Mouse (Mus musculus): Measurements from ENCODE around the gene Vdr. TPM values are rescaled to one million over a fixed set of nuclear protein-coding genes. Genes with fewer than 3 reads are reported as not detected.

The Vdr gene
- polyA plus RNA-seq (2016; fragmentation: Nextera tagmentation; extraction: Ambion mirVana), result 0.51 and 1.0 TPM in 2 replicates

GRCm38 (mm10) chr15:97910530-97910929 lies at the start of gene Vdr:
Vdr (minus strand) TSS chr15:97910630.
- H3K4me1 ChIP-seq (replicated peaks), result peaks cover 37% of the 10 kb centered on the region
- no peak within 1 kb of the TSS for H3K4me3 ChIP-seq
- H3K27ac ChIP-seq, result no peak within 1 kb of the TSS
- no peak for DNase-seq (ENCODE audit: low spot score)
- H3K36me3 ChIP-seq, result no peaks in the 10 kb centered on the region
- H3K27me3 ChIP-seq (ENCODE audit: insufficient read depth, poor library complexity, severe bottlenecking), result peaks cover 58% of the 10 kb centered on the region
- 96% methylated on average over 2 of the region's 2 CpGs for WGBS
- no peaks in the 10 kb centered on the region for H3K9me3 ChIP-seq

GRCm38 (mm10) chr15:97956416-97956815 lies 46.0 kb upstream of the Vdr start:
- Histone ChIP-seq H3K9me3 (no peaks in the 10 kb centered on the region), H3K36me3 (no peaks in the 10 kb centered on the region), H3K4me1 (replicated peaks) (peaks cover 34% of the 10 kb centered on the region), H3K27ac (peak overlapping the region; percentile 76; the same call in 1 of the 2 replicates), H3K27me3 (ENCODE audit: insufficient read depth, poor library complexity, severe bottlenecking) (peaks cover 22% of the 10 kb centered on the region), H3K4me3 (no peak overlapping the region)
- 80% methylated on average over 11 of the region's 11 CpGs for WGBS
- no peak for DNase-seq (ENCODE audit: low spot score)

- Histone ChIP-seq H3K27me3 (ENCODE audit: insufficient read depth, poor library complexity, severe bottlenecking) (peaks cover 25% of the 10 kb centered on the region), H3K27ac (peak overlapping the region; percentile 76), H3K4me3 (no peak overlapping the region), H3K4me1 (replicated peaks) (peaks cover 34% of the 10 kb centered on the region), H3K9me3 (no peaks in the 10 kb centered on the region), H3K36me3 (no peaks in the 10 kb centered on the region)
- no peak for DNase-seq (ENCODE audit: low spot score)
- WGBS, result 27% methylated on average over 4 of the region's 4 CpGs
Measured at GRCm38 (mm10) chr15:97955742-97956141, 45.3 kb upstream of the Vdr start.

GRCm38 (mm10) chr15:97955286-97955685 lies 44.9 kb upstream of the Vdr start:
- Histone ChIP-seq H3K27me3 (ENCODE audit: insufficient read depth, poor library complexity, severe bottlenecking) (peaks cover 25% of the 10 kb centered on the region), H3K9me3 (no peaks in the 10 kb centered on the region), H3K27ac (peak overlapping the region; percentile 74), H3K36me3 (no peaks in the 10 kb centered on the region), H3K4me3 (no peak overlapping the region), H3K4me1 (replicated peaks) (peaks cover 34% of the 10 kb centered on the region)
- peak; percentile 16 for DNase-seq (ENCODE audit: low spot score)
- 68% methylated on average over 1 of the region's 1 CpGs for WGBS

GRCm38 (mm10) chr15:97954671-97955070 lies 44.2 kb upstream of the Vdr start:
- Histone ChIP-seq H3K9me3 (no peaks in the 10 kb centered on the region), H3K36me3 (no peaks in the 10 kb centered on the region), H3K27me3 (ENCODE audit: insufficient read depth, poor library complexity, severe bottlenecking) (peaks cover 25% of the 10 kb centered on the region), H3K4me3 (no peak overlapping the region), H3K4me1 (replicated peaks) (peaks cover 34% of the 10 kb centered on the region), H3K27ac (no peak overlapping the region)
- WGBS, result 85% methylated on average over 8 of the region's 8 CpGs
- no peak for DNase-seq (ENCODE audit: low spot score)

GRCm38 (mm10) chr15:97952889-97953189 lies 42.4 kb upstream of the Vdr start:
- Histone ChIP-seq H3K9me3 (no peaks in the 10 kb centered on the region), H3K27me3 (ENCODE audit: insufficient read depth, poor library complexity, severe bottlenecking) (peaks cover 34% of the 10 kb centered on the region)

GRCm38 (mm10) chr15:97952137-97952888 lies 41.9 kb upstream of the Vdr start:
- H3K27me3 ChIP-seq (ENCODE audit: insufficient read depth, poor library complexity, severe bottlenecking), result peaks cover 34% of the 10 kb centered on the region
- H3K4me1 ChIP-seq (replicated peaks), result peaks cover 44% of the 10 kb centered on the region
- peak overlapping the region; percentile 37; the same call in 1 of the 2 replicates for H3K27ac ChIP-seq
- DNase-seq (ENCODE audit: low spot score), result peak; percentile 83
- no peaks in the 10 kb centered on the region for H3K9me3 ChIP-seq
- H3K36me3 ChIP-seq, result no peaks in the 10 kb centered on the region
- H3K4me3 ChIP-seq, result no peak overlapping the region
- WGBS, result 18% methylated on average over 16 of the region's 16 CpGs

More at GRCm38 (mm10) chr15:97952889-97953189, 42.4 kb upstream of the Vdr start:
- Histone ChIP-seq H3K36me3 (no peaks in the 10 kb centered on the region), H3K4me3 (no peak overlapping the region), H3K27ac (no peak overlapping the region), H3K4me1 (replicated peaks) (peaks cover 44% of the 10 kb centered on the region)
- WGBS, result 62% methylated on average over 4 of the region's 4 CpGs
- no peak for DNase-seq (ENCODE audit: low spot score)

- Histone ChIP-seq H3K27ac (no peak overlapping the region), H3K36me3 (no peaks in the 10 kb centered on the region), H3K27me3 (ENCODE audit: insufficient read depth, poor library complexity, severe bottlenecking) (peaks cover 34% of the 10 kb centered on the region), H3K9me3 (no peaks in the 10 kb centered on the region), H3K4me1 (replicated peaks) (peaks cover 37% of the 10 kb centered on the region), H3K4me3 (no peak overlapping the region)
- DNase-seq (ENCODE audit: low spot score), result no peak
- 82% methylated on average over 7 of the region's 7 CpGs for WGBS
Measured at GRCm38 (mm10) chr15:97950240-97950639, 39.8 kb upstream of the Vdr start.

GRCm38 (mm10) chr15:97949706-97950105 lies 39.3 kb upstream of the Vdr start:
- no peaks in the 10 kb centered on the region for H3K9me3 ChIP-seq

GRCm38 (mm10) chr15:97948720-97949119 lies 38.3 kb upstream of the Vdr start:
- WGBS, result 41% methylated on average over 7 of the region's 7 CpGs
- H3K27me3 ChIP-seq (ENCODE audit: insufficient read depth, poor library complexity, severe bottlenecking), result peaks cover 31% of the 10 kb centered on the region
- H3K4me3 ChIP-seq, result no peak overlapping the region
- no peaks in the 10 kb centered on the region for H3K36me3 ChIP-seq
- peaks cover 32% of the 10 kb centered on the region for H3K4me1 ChIP-seq (replicated peaks)
- H3K27ac ChIP-seq, result peak overlapping the region; percentile 62; the same call in 1 of the 2 replicates
- no peak for DNase-seq (ENCODE audit: low spot score)
- H3K9me3 ChIP-seq, result no peaks in the 10 kb centered on the region

More at GRCm38 (mm10) chr15:97949706-97950105, 39.3 kb upstream of the Vdr start:
- peaks cover 33% of the 10 kb centered on the region for H3K4me1 ChIP-seq (replicated peaks)
- H3K27me3 ChIP-seq (ENCODE audit: insufficient read depth, poor library complexity, severe bottlenecking), result peaks cover 34% of the 10 kb centered on the region
- WGBS, result 85% methylated on average over 3 of the region's 3 CpGs
- no peaks in the 10 kb centered on the region for H3K36me3 ChIP-seq
- no peak overlapping the region for H3K4me3 ChIP-seq
- no peak for DNase-seq (ENCODE audit: low spot score)
- 0 out of 2 replicates have a peak overlapping the region, but pooled peaks have one; percentile 62 for H3K27ac ChIP-seq

GRCm38 (mm10) chr15:97945656-97946315 lies 35.4 kb upstream of the Vdr start:
- 78% methylated on average over 11 of the region's 11 CpGs for WGBS
- no peak for DNase-seq (ENCODE audit: low spot score)

GRCm38 (mm10) chr15:97944919-97945574 lies 34.6 kb upstream of the Vdr start:
- WGBS, result 82% methylated on average over 11 of the region's 11 CpGs
- H3K9me3 ChIP-seq, result no peaks in the 10 kb centered on the region
- H3K36me3 ChIP-seq, result no peaks in the 10 kb centered on the region
- no peak overlapping the region for H3K27ac ChIP-seq
- no peak overlapping the region for H3K4me3 ChIP-seq
- DNase-seq (ENCODE audit: low spot score), result no peak
- peaks cover 9% of the 10 kb centered on the region; the same call in 1 of the 2 replicates for H3K27me3 ChIP-seq (ENCODE audit: insufficient read depth, poor library complexity, severe bottlenecking)
- H3K4me1 ChIP-seq (replicated peaks), result peaks cover 17% of the 10 kb centered on the region

More at GRCm38 (mm10) chr15:97945656-97946315, 35.4 kb upstream of the Vdr start:
- H3K4me1 ChIP-seq (replicated peaks), result peaks cover 17% of the 10 kb centered on the region
- H3K27ac ChIP-seq, result no peak overlapping the region
- no peaks in the 10 kb centered on the region for H3K36me3 ChIP-seq
- no peak overlapping the region for H3K4me3 ChIP-seq
- H3K27me3 ChIP-seq (ENCODE audit: insufficient read depth, poor library complexity, severe bottlenecking), result peaks cover 9% of the 10 kb centered on the region; the same call in 1 of the 2 replicates
- H3K9me3 ChIP-seq, result no peaks in the 10 kb centered on the region

- no peak overlapping the region for H3K4me3 ChIP-seq
- H3K9me3 ChIP-seq, result no peaks in the 10 kb centered on the region
- no peaks in the 10 kb centered on the region for H3K27me3 ChIP-seq (ENCODE audit: insufficient read depth, poor library complexity, severe bottlenecking)
- no peaks in the 10 kb centered on the region for H3K36me3 ChIP-seq
- no peak for DNase-seq (ENCODE audit: low spot score)
- no peak overlapping the region for H3K27ac ChIP-seq
- peaks cover 13% of the 10 kb centered on the region for H3K4me1 ChIP-seq (replicated peaks)
- 89% methylated on average over 8 of the region's 8 CpGs for WGBS
Measured at GRCm38 (mm10) chr15:97943356-97943755, 32.9 kb upstream of the Vdr start.

Measured in hindbrain, embryonic 10.5 days (tissue).